Mouse (Mus musculus): ENCODE results near the gene Ddx5. TPM values are rescaled to one million over a fixed set of nuclear protein-coding genes. Genes with fewer than 3 reads are reported as not detected.
"Not testable (repeated sequence)": the region's sequence is repeated elsewhere in the genome, so short reads cannot be mapped to it uniquely, and the experiment has no call there.

The Ddx5 gene
- total RNA-seq (2021): 100 to 1,000 TPM; 250 to 296 TPM
- long read RNA-seq, experiment 1, transcript Ddx5-208 (12 exons, 3,593 nt): minor isoform, 123 of 372 reads
- long read RNA-seq, experiment 1, transcript Ddx5-201 (13 exons, 3,559 nt): major isoform, 163 of 372 reads
- long read RNA-seq, experiment 1, partial matches to known transcripts: 28 of 372 reads
- long read RNA-seq, experiment 1, other reads (novel, unspliced or antisense): 58 of 372 reads
- long read RNA-seq, experiment 2, transcript Ddx5-201 (13 exons, 3,559 nt): major isoform, 136 of 317 reads
- long read RNA-seq, experiment 2, transcript Ddx5-208 (12 exons, 3,593 nt): minor isoform, 84 of 317 reads
- long read RNA-seq, experiment 2, partial matches to known transcripts: 26 of 317 reads
- long read RNA-seq, experiment 2, other reads (novel, unspliced or antisense): 71 of 317 reads

DNA sequence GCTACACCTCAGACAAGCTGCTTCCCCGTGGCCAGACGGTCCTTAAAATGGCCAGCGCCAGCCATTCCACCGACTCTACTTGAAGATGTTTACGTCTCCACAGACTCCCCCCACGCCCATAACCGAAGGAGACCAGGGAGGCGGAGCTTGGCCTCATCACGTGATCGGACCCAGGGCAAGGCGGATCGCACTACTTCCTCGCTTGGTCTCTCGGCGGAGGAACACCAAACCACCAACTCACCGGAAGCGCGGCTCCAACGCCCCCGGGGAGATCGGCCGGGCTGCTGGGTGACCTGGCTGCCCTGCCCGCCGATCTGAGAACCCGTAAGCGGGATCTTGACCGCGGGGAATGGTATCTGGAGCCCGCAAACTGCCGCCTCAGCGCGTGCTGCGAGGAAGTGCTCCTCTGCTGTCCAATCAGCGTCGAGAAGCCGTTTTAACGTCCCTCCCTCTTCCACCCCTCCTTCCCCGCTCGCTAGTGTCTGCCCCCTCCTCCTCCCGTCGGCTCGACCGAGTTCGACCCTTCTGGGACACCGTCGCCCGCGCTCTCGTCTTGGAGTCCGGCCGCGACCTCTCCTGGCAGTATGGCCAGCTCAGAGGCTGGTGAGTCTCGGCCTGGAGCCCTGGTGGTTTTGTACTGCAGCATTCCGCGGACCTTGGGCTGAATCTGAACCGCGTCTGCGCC is at the start of gene Ddx5, which contains the start of gene Cep95:
Gene Ddx5, minus strand, starts transcription at position 411 of the 685 bp plus-strand sequence.
Gene Cep95, plus strand, starts transcription at position 478 of the 685 bp plus-strand sequence.
- DNase-seq (ENCODE audit: low spot score): peak; percentile 98

DNA sequence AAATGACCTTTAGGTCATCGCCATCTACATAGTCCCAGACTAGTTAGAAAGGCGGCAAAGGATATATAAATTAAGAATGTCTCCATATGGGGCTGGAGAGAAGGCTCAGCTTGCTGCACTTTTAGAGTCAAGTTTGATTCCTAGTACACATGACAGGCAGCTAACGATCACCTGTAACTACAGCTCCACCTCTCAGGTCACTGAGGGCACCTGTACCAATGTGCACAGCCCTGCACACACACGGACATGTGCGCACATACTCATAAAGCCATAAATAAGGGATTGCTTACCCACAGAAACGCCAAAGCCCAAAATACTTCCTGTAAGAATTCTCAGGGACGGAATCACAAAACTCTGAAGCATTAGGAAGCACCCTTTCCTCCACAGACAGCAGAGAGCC is 39.1 kb upstream of the Ddx5 start:
- no peak for DNase-seq (ENCODE audit: low spot score)

GRCm38 (mm10) chr11:106824403-106824802 is 35.4 kb upstream of the Ddx5 start:
- DNase-seq (ENCODE audit: low spot score): no peak

DNA sequence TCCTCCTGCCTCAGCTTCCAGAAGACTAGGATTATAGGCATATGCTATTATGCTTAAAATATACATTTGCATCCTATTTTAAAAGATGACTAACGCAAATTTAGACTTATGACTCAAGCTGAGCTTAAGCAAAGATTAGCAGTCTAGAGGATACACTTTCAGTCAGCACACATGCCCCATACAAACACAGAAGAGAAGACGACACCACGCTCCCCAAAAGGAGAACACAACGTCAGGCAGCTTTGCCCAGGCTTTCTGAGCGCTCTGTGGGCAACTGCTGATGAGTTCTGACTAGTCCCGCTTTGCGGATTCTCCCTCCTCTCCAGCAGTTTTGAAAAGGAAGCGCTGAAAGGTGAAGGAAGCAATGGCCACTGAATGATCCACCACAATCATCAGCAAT is 34.8 kb upstream of the Ddx5 start:
- no peak for DNase-seq (ENCODE audit: low spot score)

DNA sequence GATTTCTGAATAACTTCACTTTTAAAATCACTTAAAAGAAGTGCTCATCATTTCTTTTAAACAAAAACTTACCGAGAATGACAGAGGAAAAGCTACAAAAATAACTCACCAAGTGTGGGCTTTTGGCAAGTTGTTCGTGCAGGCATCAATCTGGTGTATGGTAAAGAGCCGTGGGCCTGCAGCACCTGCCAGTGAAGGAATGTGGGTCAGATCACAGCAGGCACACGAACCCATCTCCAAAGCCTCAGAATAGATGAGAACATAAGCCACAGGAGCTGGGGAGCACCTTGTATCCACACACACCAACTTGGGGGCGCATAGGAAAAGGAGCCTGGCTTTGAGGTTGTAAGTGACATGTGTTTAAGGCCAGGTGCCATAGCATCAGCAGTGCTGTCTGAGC is 33.9 kb upstream of the Ddx5 start:
- no peak for DNase-seq (ENCODE audit: low spot score)

GRCm38 (mm10) chr11:106822491-106822890 is 33.5 kb upstream of the Ddx5 start:
- DNase-seq (ENCODE audit: low spot score): no peak

- DNase-seq (ENCODE audit: low spot score): no peak
Observed at GRCm38 (mm10) chr11:106821397-106821796, 32.4 kb upstream of the Ddx5 start.

- DNase-seq (ENCODE audit: low spot score): peak; percentile 62
Observed at GRCm38 (mm10) chr11:106820972-106821371, 32.0 kb upstream of the Ddx5 start.

GRCm38 (mm10) chr11:106820252-106820651 is 31.3 kb upstream of the Ddx5 start:
- no peak for DNase-seq (ENCODE audit: low spot score)

GRCm38 (mm10) chr11:106819595-106819994 is 30.6 kb upstream of the Ddx5 start:
- DNase-seq (ENCODE audit: low spot score): no peak

GRCm38 (mm10) chr11:106818341-106818740 is 29.4 kb upstream of the Ddx5 start:
- no peak for DNase-seq (ENCODE audit: low spot score)

GRCm38 (mm10) chr11:106817808-106818207 is 28.8 kb upstream of the Ddx5 start:
- DNase-seq (ENCODE audit: low spot score): peak; percentile 30

DNA sequence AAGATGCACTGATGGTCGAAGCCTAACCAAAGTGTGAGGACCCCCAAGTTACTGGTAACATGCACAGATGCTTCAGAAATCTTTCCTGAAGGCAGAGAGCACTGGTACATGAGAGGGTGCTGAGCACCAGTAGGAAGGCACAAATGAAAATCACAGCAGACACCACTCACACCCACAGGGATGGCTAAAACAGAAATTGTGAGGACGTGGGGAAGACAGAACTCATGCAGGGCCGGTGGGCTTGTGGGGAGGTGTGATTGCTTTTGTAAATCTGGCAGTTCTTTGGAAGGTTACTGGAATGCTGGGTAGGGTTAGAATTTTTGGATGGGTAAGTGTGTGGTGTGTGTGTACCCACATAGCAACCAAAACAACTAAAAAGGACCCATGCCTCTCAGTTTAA is 28.2 kb upstream of the Ddx5 start:
- DNase-seq (ENCODE audit: low spot score): no peak

DNA sequence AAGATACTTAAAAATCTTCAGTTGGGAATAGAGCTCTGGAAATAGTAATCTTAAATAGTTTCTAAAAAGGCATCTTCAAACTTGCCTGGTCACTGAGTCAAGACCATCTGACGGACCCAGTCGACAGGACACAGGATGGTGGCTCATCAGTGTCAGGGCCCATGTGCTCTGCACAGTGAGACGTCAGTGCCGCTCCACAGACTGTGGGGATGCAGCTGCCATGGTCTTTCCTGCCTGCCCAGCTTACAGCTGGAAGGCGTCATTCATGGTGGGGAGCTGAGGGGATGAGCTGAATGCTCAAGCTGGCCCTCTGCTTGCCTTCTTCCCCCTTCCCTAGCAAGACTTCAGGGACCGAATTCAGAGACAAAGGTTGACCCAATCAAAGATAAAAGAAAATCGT is 27.3 kb upstream of the Ddx5 start:
- no peak for DNase-seq (ENCODE audit: low spot score)

GRCm38 (mm10) chr11:106815761-106816160 is 26.8 kb upstream of the Ddx5 start:
- DNase-seq (ENCODE audit: low spot score): no peak

- no peak for DNase-seq (ENCODE audit: low spot score)
Observed at GRCm38 (mm10) chr11:106815331-106815730, 26.3 kb upstream of the Ddx5 start.

DNA sequence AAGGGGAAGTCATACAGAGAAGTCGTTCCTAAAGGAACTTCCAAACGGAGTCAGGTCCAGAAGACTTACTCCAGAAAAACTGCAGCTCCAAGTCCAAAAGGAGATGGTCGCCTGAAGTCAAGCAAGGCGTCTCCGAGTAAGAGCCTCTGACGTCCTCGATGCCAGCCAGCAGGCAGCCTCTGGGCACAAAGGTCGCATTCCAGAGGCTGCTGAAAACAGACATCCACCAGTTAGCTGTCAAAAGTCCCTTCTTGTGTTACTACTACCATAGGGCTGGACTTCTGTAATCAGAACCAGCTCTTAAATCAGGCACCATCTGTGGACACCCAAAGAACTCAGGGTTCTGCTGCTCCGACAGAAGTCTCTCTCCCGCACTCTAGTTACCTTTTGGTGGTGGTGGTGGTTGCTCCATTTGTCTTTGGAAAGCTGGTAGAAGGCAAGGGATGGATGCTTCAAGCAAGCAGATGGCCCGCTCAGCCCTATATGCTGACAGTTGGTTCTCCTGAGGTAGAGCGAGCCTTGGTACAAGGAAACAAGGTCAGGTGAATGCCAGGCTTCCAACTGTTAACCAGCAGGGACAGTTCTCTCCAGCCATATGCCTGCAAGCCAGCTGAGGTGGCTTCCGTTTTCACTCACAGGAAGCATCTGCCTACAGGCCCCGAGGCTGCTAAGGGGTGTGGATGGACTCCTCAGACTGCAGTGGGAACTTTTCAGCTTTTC is 25.8 kb upstream of the Ddx5 start:
- no peak for DNase-seq (ENCODE audit: low spot score)

- DNase-seq (ENCODE audit: low spot score): no peak
Observed at GRCm38 (mm10) chr11:106812410-106813136, 23.6 kb upstream of the Ddx5 start.

DNA sequence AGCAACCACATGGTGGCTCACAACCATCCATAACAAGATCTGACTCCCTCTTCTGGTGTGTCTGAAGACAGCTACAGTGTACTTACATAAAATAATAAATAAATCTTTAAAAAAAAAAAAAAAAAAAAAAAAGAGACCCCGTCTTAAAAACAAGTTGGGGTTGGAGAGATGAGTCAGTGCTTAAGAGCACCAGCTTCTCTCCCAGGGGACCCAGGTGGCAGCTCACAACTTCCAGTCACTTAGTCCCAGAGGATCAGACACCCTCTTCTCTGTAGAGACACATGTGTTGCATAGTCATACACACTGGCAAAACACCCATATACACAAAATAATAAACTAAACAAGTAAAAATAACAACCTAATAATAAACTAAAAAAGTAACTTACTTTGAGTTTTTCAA is 18.5 kb upstream of the Ddx5 start:
- not testable (repeated sequence) for DNase-seq (ENCODE audit: low spot score)

DNA sequence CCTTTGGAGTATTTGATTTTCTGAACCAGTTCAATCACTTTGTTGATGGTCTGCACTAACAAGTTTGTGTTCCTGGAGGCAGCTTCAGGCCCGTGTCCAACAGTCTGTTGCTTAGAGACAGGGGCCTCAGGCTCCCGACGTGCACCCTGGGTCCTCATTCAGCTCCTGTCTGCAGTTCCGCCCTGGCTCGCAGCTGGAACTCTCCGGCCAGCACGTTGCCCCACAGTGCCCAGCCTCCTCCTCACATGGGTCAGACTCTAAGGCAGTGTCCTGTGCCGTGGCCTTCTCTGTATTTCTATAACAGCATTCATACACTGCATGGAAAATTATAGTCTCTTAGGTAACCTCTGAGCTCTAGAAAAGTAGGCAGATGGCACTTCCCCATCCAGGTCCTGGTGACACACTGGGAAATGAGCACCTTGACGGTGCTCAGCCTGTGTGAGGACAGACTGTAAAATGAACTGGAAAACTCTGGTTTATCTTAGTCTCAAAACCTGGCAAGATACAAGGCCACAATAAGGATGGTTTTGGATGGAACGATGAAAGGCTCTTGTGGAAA is 13.2 kb upstream of the Ddx5 start:
- DNase-seq (ENCODE audit: low spot score): no peak

DNA sequence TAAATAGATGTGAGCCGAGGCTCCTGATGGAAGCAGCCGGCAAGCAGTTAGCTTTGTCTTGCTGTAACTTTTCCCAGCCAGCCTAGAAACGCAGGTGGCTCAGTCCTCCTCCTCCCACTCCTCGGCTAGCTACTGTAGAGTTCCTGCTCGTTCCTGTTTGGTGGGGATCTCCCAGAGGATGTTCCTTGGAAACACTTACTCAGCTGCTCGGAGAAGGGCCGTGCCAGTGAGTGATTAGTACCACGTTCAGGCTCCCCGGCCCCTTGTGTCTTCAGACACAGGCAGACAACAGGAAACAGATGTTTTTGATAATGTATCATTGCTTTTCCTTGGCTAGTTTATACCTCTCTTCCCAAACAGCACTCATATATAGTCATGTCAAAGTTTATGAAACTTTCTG is 6.7 kb upstream of the Ddx5 start:
- DNase-seq (ENCODE audit: low spot score): no peak
